Mouse (Mus musculus): Measurements from ENCODE around the gene Ryr3. TPM values are rescaled to one million over a fixed set of nuclear protein-coding genes. Genes with fewer than 3 reads are reported as not detected.

Ryr3 gene
- polyA plus RNA-seq, 1 experiment from 2014 or later, result 2.2 TPM

- ATAC-seq (no peak), DNase-seq (ENCODE audit: low read depth, low spot score) (no peak)
- in situ Hi-C loops (cut with MboI; ENCODE audit: low pct_unique_long_range_greater_than_20kb), result no loop called here
These were observed 29.7 kb downstream of the Ryr3 start for GRCm38 (mm10) chr2:113187158-113187557.

GRCm38 (mm10) chr2:113181701-113182100, 35.2 kb downstream of the Ryr3 start:
- ATAC-seq (no peak), DNase-seq (ENCODE audit: low read depth, low spot score) (no peak)
- ChIA-PET POLR2A (no interaction called here), CTCF (no interaction called here)
- TF ChIP-seq CTCF (IDR thresholded peaks at IDR 0.05), result no peak
- in situ Hi-C loops (cut with MboI; ENCODE audit: low pct_unique_long_range_greater_than_20kb), result no loop called here
- peaks cover 2% of the 10 kb centered on the region for H3K27me3 ChIP-seq

More at GRCm38 (mm10) chr2:113187158-113187557, 29.7 kb downstream of the Ryr3 start:
- ChIA-PET POLR2A (no interaction called here), CTCF (no interaction called here)
- peaks cover 2% of the 10 kb centered on the region for H3K27me3 ChIP-seq
- no peak for TF ChIP-seq CTCF (IDR thresholded peaks at IDR 0.05)

- ChIA-PET POLR2A (no interaction called here), CTCF (no interaction called here)
- no peak for ATAC-seq
- in situ Hi-C loops (cut with MboI; ENCODE audit: low pct_unique_long_range_greater_than_20kb), result no loop called here
- DNase-seq (ENCODE audit: low read depth, low spot score), result no peak
- no peaks in the 10 kb centered on the region for H3K27me3 ChIP-seq
- TF ChIP-seq CTCF (IDR thresholded peaks at IDR 0.05), result no peak
These were observed 38.8 kb downstream of the Ryr3 start for GRCm38 (mm10) chr2:113178047-113178446.

GRCm38 (mm10) chr2:113176337-113176736, 40.6 kb downstream of the Ryr3 start:
- in situ Hi-C loops (cut with MboI; ENCODE audit: low pct_unique_long_range_greater_than_20kb), result no loop called here
- ChIA-PET CTCF (interaction anchor here (1.1 to 1.3 kb wide), 3 partner anchors 9 to 36 kb away, joined by 4 read pairs; no protein-coding TSS in a partner anchor), POLR2A (no interaction called here)
- ATAC-seq (no peak), DNase-seq (ENCODE audit: low read depth, low spot score) (no peak)
- TF ChIP-seq CTCF (IDR thresholded peaks at IDR 0.05), result no peak
- H3K27me3 ChIP-seq, result no peaks in the 10 kb centered on the region

- in situ Hi-C loops (cut with MboI; ENCODE audit: low pct_unique_long_range_greater_than_20kb), result no loop called here
- CTCF ChIA-PET, result interaction anchor here (1.3 kb wide), 1 partner anchor 9 kb away, joined by 4 read pairs; no protein-coding TSS in a partner anchor
- POLR2A ChIA-PET, result no interaction called here
- TF ChIP-seq CTCF (IDR thresholded peaks at IDR 0.05), result no peak
- no peaks in the 10 kb centered on the region for H3K27me3 ChIP-seq
- ATAC-seq, result no peak
- DNase-seq (ENCODE audit: low read depth, low spot score), result no peak
These were observed 48.8 kb downstream of the Ryr3 start for GRCm38 (mm10) chr2:113168096-113168495.

- in situ Hi-C loops (cut with MboI; ENCODE audit: low pct_unique_long_range_greater_than_20kb), result no loop called here
- ATAC-seq (no peak), DNase-seq (ENCODE audit: low read depth, low spot score) (no peak)
- TF ChIP-seq CTCF (IDR thresholded peaks at IDR 0.05), result no peak
- no peaks in the 10 kb centered on the region for H3K27me3 ChIP-seq
- POLR2A ChIA-PET, result no interaction called here
- CTCF ChIA-PET, result no interaction called here
These were observed 55.4 kb downstream of the Ryr3 start for GRCm38 (mm10) chr2:113161494-113161893.

- in situ Hi-C loops (cut with MboI; ENCODE audit: low pct_unique_long_range_greater_than_20kb), result no loop called here
- TF ChIP-seq CTCF (IDR thresholded peaks at IDR 0.05), result no peak
- H3K27me3 ChIP-seq, result no peaks in the 10 kb centered on the region
- ChIA-PET POLR2A (no interaction called here), CTCF (no interaction called here)
- ATAC-seq (no peak), DNase-seq (ENCODE audit: low read depth, low spot score) (no peak)
These were observed 79.1 kb downstream of the Ryr3 start for GRCm38 (mm10) chr2:113137766-113138165.

- no peak for ATAC-seq
- CTCF ChIA-PET, result interaction anchor here (1.2 to 1.5 kb wide), 2 partner anchors 12 to 38 kb away, joined by 3 to 4 read pairs; no protein-coding TSS in a partner anchor
- TF ChIP-seq CTCF (IDR thresholded peaks at IDR 0.05), result no peak
- H3K27me3 ChIP-seq, result no peaks in the 10 kb centered on the region
- POLR2A ChIA-PET, result no interaction called here
- in situ Hi-C loops (cut with MboI; ENCODE audit: low pct_unique_long_range_greater_than_20kb), result no loop called here
- no peak for DNase-seq (ENCODE audit: low read depth, low spot score)
These were observed 93.4 kb downstream of the Ryr3 start for GRCm38 (mm10) chr2:113123476-113123875.

- no peak for DNase-seq (ENCODE audit: low read depth, low spot score)
- ChIA-PET POLR2A (no interaction called here), CTCF (no interaction called here)
- no peak for ATAC-seq
- H3K27me3 ChIP-seq, result no peaks in the 10 kb centered on the region
- in situ Hi-C loops (cut with MboI; ENCODE audit: low pct_unique_long_range_greater_than_20kb), result no loop called here
- TF ChIP-seq CTCF (IDR thresholded peaks at IDR 0.05), result no peak
These were observed 97.8 kb downstream of the Ryr3 start for GRCm38 (mm10) chr2:113119080-113119479.

- ATAC-seq (no peak), DNase-seq (ENCODE audit: low read depth, low spot score) (no peak)
- peaks cover 4% of the 10 kb centered on the region for H3K27me3 ChIP-seq
- POLR2A ChIA-PET, result no interaction called here
- in situ Hi-C loops (cut with MboI; ENCODE audit: low pct_unique_long_range_greater_than_20kb), result no loop called here
- TF ChIP-seq CTCF (IDR thresholded peaks at IDR 0.05), result no peak
- CTCF ChIA-PET, result interaction anchor here (1.8 kb wide), 1 partner anchor 11 kb away, joined by 4 read pairs; no protein-coding TSS in a partner anchor
These were observed 100.1 kb downstream of the Ryr3 start for GRCm38 (mm10) chr2:113116788-113117187.

- DNase-seq (ENCODE audit: low read depth, low spot score), result no peak
- H3K27me3 ChIP-seq, result peaks cover 4% of the 10 kb centered on the region
- CTCF ChIA-PET, result interaction anchor here (1.8 kb wide), 1 partner anchor 10 kb away, joined by 4 read pairs; no protein-coding TSS in a partner anchor
- POLR2A ChIA-PET, result no interaction called here
- in situ Hi-C loops (cut with MboI; ENCODE audit: low pct_unique_long_range_greater_than_20kb), result no loop called here
- TF ChIP-seq CTCF (IDR thresholded peaks at IDR 0.05), result no peak
- no peak for ATAC-seq
These were observed 101.0 kb downstream of the Ryr3 start for GRCm38 (mm10) chr2:113115897-113116283.

GRCm38 (mm10) chr2:113115248-113115896, 101.5 kb downstream of the Ryr3 start:
- CTCF ChIA-PET, result interaction anchor here (1.8 kb wide), 1 partner anchor 9 kb away, joined by 4 read pairs; no protein-coding TSS in a partner anchor

More at GRCm38 (mm10) chr2:113115248-113115896, 101.5 kb downstream of the Ryr3 start:
- in situ Hi-C loops (cut with MboI; ENCODE audit: low pct_unique_long_range_greater_than_20kb), result no loop called here
- DNase-seq (ENCODE audit: low read depth, low spot score), result no peak
- ATAC-seq, result no peak
- peaks cover 4% of the 10 kb centered on the region for H3K27me3 ChIP-seq
- POLR2A ChIA-PET, result no interaction called here
- no peak for TF ChIP-seq CTCF (IDR thresholded peaks at IDR 0.05)

Measured in Patski (cell line).